Mouse (Mus musculus) forebrain, embryonic 16.5 days (tissue): Measurements from ENCODE around the gene Cep131. TPM values are rescaled to one million over a fixed set of nuclear protein-coding genes. Genes with fewer than 3 reads are reported as not detected.

Experiments
- ATAC-seq: fragments of 200-750 bp; cut with Nextera tagmentation; 2 replicates; pipeline ENCODE4 v1.8.0; 2017; ENCODE audit warnings: mild to moderate bottlenecking, moderate library complexity
- H3K27ac ChIP-seq: fragments of 300-500 bp; sonication (generic); 2 replicates; pipeline ENCODE4 v1.5.1; 2014; ENCODE audit warnings: low read length, control low read depth
- H3K27me3 ChIP-seq: fragments of 300-500 bp; sonication (generic); replicated peaks from 2 replicates; pipeline ENCODE4 v1.6.1; 2014; ENCODE audit warnings: low read length; ENCODE audit not compliant: control insufficient read depth, insufficient read depth
- H3K36me3 ChIP-seq: fragments of 300-500 bp; sonication (generic); 2 replicates; pipeline ENCODE4 v1.6.1; 2014; ENCODE audit not compliant: control insufficient read depth, insufficient read depth
- H3K4me1 ChIP-seq: fragments of 300-500 bp; sonication (generic); replicated peaks from 2 replicates; pipeline ENCODE4 v1.6.1; 2014; ENCODE audit warnings: low read length; ENCODE audit not compliant: control insufficient read depth, insufficient read depth
- H3K4me2 ChIP-seq: fragments of 300-500 bp; sonication (generic); 2 replicates; pipeline ENCODE4 v1.6.1; 2014; ENCODE audit warnings: mild to moderate bottlenecking, low read length, control low read depth
- H3K4me3 ChIP-seq: fragments of 300-500 bp; sonication (generic); replicated peaks from 2 replicates; pipeline ENCODE4 v1.5.1; 2014; ENCODE audit warnings: mild to moderate bottlenecking, low read length, control low read depth
- H3K9ac ChIP-seq: fragments of 300-500 bp; sonication (generic); replicated peaks from 2 replicates; pipeline ENCODE4 v1.6.1; 2014; ENCODE audit warnings: low read depth, low read length, control low read depth
- H3K9me3 ChIP-seq: fragments of 300-500 bp; sonication (generic); 2 replicates; pipeline ENCODE4 v1.6.1; 2016; ENCODE audit warnings: low read length; ENCODE audit not compliant: control insufficient read depth
- WGBS: fragments of 180-500 bp; shearing (Covaris S2); extraction: QIAGEN DNeasy Blood & Tissue Kit; methylation state at CpG from one replicate; pipeline ENCODE4 v1.1.7; 2014; 5-methylcytosine and 5-hydroxymethylcytosine counted together
- microRNA counts: library from miRNA; unstranded; fragments of <30 nt; microRNA quantifications from one replicate; lab custom pipeline; 2016
- microRNA-seq: library from miRNA; unstranded; fragments of <30 nt; microRNA quantifications from one replicate; pipeline ENCODE4, GENCODE M21; 2017
- polyA plus RNA-seq: library from polyadenylated mRNA; unstranded; fragments of >200 nt; fragmentation: Nextera tagmentation; extraction: Ambion mirVana; gene quantifications from 2 replicates; pipeline ENCODE4 v1.2.1, GENCODE M21; 2015

Cep131 gene
- polyA plus RNA-seq, 1 experiment from 2014 or later, result 33.8 TPM

- ATAC-seq, result no peak
- 93% methylated on average over 16 of the region's 16 CpGs for WGBS
- H3K36me3 ChIP-seq, result no peaks in the 10 kb centered on the region
These were observed 65.3 kb downstream of the Cep131 start for GRCm38 (mm10) chr11:120021367-120021766.

GRCm38 (mm10) chr11:120019542-120020440 is 66.8 kb downstream of the Cep131 start:
- Histone ChIP-seq H3K4me3 (no peak overlapping the region), H3K27me3 (no peaks in the 10 kb centered on the region), H3K9me3 (no peaks in the 10 kb centered on the region), H3K4me2 (no peak overlapping the region), H3K4me1 (peaks cover 8% of the 10 kb centered on the region), H3K36me3 (no peaks in the 10 kb centered on the region), H3K9ac (no peak overlapping the region), H3K27ac (no peak overlapping the region)
- WGBS, result 50% methylated on average over 23 of the region's 23 CpGs
- no peak for ATAC-seq

More at GRCm38 (mm10) chr11:120021367-120021766, 65.3 kb downstream of the Cep131 start:
- Histone ChIP-seq H3K9me3 (no peaks in the 10 kb centered on the region), H3K4me1 (peaks cover 8% of the 10 kb centered on the region), H3K27ac (no peak overlapping the region), H3K9ac (no peak overlapping the region), H3K4me3 (no peak overlapping the region), H3K4me2 (no peak overlapping the region), H3K27me3 (no peaks in the 10 kb centered on the region)

GRCm38 (mm10) chr11:120017011-120017410 is 69.6 kb downstream of the Cep131 start:
- no peaks in the 10 kb centered on the region for H3K9me3 ChIP-seq
- H3K4me2 ChIP-seq, result no peak overlapping the region
- H3K36me3 ChIP-seq, result no peaks in the 10 kb centered on the region
- peaks cover 9% of the 10 kb centered on the region; the same call in 1 of the 2 replicates for H3K4me1 ChIP-seq
- H3K27ac ChIP-seq, result no peak overlapping the region
- H3K4me3 ChIP-seq, result no peak overlapping the region
- H3K9ac ChIP-seq, result no peak overlapping the region
- WGBS, result 84% methylated on average over 8 of the region's 8 CpGs
- H3K27me3 ChIP-seq, result no peaks in the 10 kb centered on the region
- ATAC-seq, result no peak

GRCm38 (mm10) chr11:120014758-120015157 is 71.9 kb downstream of the Cep131 start:
- Histone ChIP-seq H3K9ac (no peak overlapping the region), H3K27me3 (no peaks in the 10 kb centered on the region), H3K36me3 (no peaks in the 10 kb centered on the region), H3K9me3 (no peaks in the 10 kb centered on the region), H3K4me3 (no peak overlapping the region), H3K4me1 (peaks cover 16% of the 10 kb centered on the region), H3K4me2 (no peak overlapping the region), H3K27ac (no peak overlapping the region)
- ATAC-seq, result no peak
- 93% methylated on average over 4 of the region's 4 CpGs for WGBS

MicroRNA genes within 50 kb of the gene (microRNA counts, 519-probe panel; counts per million panel counts)
- microRNA mmu-miR-338-3p (lab: Ali Mortazavi, UCI), result 2,745 counts per million, percentile 70 among the panel's probes with 10 or more counts
- microRNA mmu-miR-338-5p (lab: Ali Mortazavi, UCI), result 2,128 counts per million, percentile 38 among the panel's probes with 10 or more counts

Small RNA genes within 50 kb of the gene (microRNA-seq; reads per million reads assigned to microRNA genes)
- gene Gm25948, result not detected
- not detected for gene Mir3065
- not detected for gene Mir338

Other genes starting within 250 kb of the Cep131 start
- 83.4 and 96.5 TPM in 2 replicates for gene Chmp6, start 173.4 kb downstream of the Cep131 start, polyA plus RNA-seq
- 36.5 and 38.7 TPM in 2 replicates for gene Baiap2, start 144.1 kb downstream of the Cep131 start, polyA plus RNA-seq
- gene Aatk, start 39.7 kb downstream of the Cep131 start, polyA plus RNA-seq, result 21.6 and 28.1 TPM in 2 replicates
- gene Tepsin, start 11.9 kb upstream of the Cep131 start, polyA plus RNA-seq, result 16.6 and 21.7 TPM in 2 replicates
- gene Ndufaf8, start 12.1 kb upstream of the Cep131 start, polyA plus RNA-seq, result 49.4 and 53.3 TPM in 2 replicates
- gene Slc38a10, start 64.5 kb upstream of the Cep131 start, polyA plus RNA-seq, result 106 and 110 TPM in 2 replicates
- gene Bahcc1, start 146.1 kb upstream of the Cep131 start, polyA plus RNA-seq, result 14.5 and 14.8 TPM in 2 replicates